20 mouse cellular contexts compared by ENCODE assay signal in the genomic region with DNA sequence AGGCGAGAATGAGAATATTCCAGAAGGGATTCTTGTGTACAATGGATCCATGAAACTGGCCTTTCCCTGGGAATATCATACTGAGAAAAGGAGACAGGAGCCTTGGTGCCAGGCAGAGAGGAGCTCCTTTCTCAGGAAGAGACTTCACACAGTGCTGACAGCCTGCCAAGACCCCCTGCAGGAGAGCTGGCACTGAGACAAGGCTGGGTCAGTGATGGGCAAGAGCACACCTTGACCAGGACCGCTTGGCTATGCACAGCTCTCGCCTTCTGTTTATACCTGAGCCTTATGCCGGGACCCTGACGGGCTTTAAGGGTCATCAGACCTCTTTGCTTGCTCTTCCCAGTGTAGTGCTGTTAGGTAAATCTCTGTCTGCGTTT. TPM values are rescaled to one million over a fixed set of nuclear protein-coding genes. Genes with fewer than 3 reads are reported as not detected.
DNase-seq lines count a peak whose midpoint lies in the region; ATAC-seq lines count a peak whose summit lies in the region.
"Had no signal": no experiment of that assay in that cellular context is flagged by ENCODE, and none has a peak within 500 bp of the region (broad histone marks: within the 10 kb centered on the region; RNA-seq: fewer than 3 reads in every experiment).

No protein-coding gene starts in this region.

- no peak overlapping the region for H3K9ac ChIP-seq in heart, embryonic 11.5 days (ENCODE audit: low read depth, low read length)
- H3K9ac ChIP-seq: forebrain, embryonic 12.5 days; hindbrain, embryonic 13.5 days; liver, embryonic 15.5 days; midbrain, embryonic 13.5 days; neural tube, embryonic 13.5 days had no signal

- no peak overlapping the region for H3K4me2 ChIP-seq in heart, embryonic 11.5 days
- H3K4me2 ChIP-seq: forebrain, embryonic 12.5 days; hindbrain, embryonic 13.5 days; liver, embryonic 15.5 days; midbrain, embryonic 13.5 days; neural tube, embryonic 13.5 days had no signal

- peaks cover 39% of the 10 kb centered on the region for H3K4me1 ChIP-seq in heart, embryonic 11.5 days (ENCODE audit: control insufficient read depth, insufficient read depth, low read length)
- H3K4me1 ChIP-seq: midbrain, embryonic 13.5 days had no signal

- H3K9me3 ChIP-seq in heart, embryonic 11.5 days (replicated peaks; ENCODE audit: control insufficient read depth, low read length), result no peaks in the 10 kb centered on the region
- H3K9me3 ChIP-seq: forebrain, embryonic 12.5 days; heart, embryonic 10.5 days; hindbrain, embryonic 13.5 days; liver, embryonic 15.5 days; midbrain, embryonic 13.5 days; neural tube, embryonic 13.5 days had no signal

- intact Hi-C loops in left cerebral cortex, postnatal 4 days (cut with DNase I), result no loop called here
- intact Hi-C loops in left cerebral cortex, postnatal 10 days (cut with DNase I), result no loop called here

- 87% methylated on average over 6 of the region's 6 CpGs for WGBS in heart, embryonic 11.5 days (ENCODE audit: insufficient replicate concordance)

- H3K27ac ChIP-seq in heart, embryonic 11.5 days (ENCODE audit: low read depth, low read length), result no peak overlapping the region
- H3K27ac ChIP-seq: forebrain, embryonic 12.5 days; heart, embryonic 10.5 days; hindbrain, embryonic 13.5 days; liver, embryonic 15.5 days; midbrain, embryonic 13.5 days; neural tube, embryonic 13.5 days had no signal

- H3K27me3 ChIP-seq in heart, embryonic 11.5 days (ENCODE audit: control insufficient read depth, insufficient read depth, low read length), result no peaks in the 10 kb centered on the region
- H3K27me3 ChIP-seq: forebrain, embryonic 12.5 days; hindbrain, embryonic 13.5 days; liver, embryonic 15.5 days; midbrain, embryonic 13.5 days; neural tube, embryonic 13.5 days had no signal

- H3K4me3 ChIP-seq in heart, embryonic 11.5 days (ENCODE audit: low read depth, low read length), result no peak overlapping the region
- H3K4me3 ChIP-seq: forebrain, embryonic 12.5 days; heart, embryonic 10.5 days; hindbrain, embryonic 13.5 days; liver, embryonic 15.5 days; midbrain, embryonic 13.5 days; neural tube, embryonic 13.5 days had no signal

- DNase-seq in left cerebral cortex, postnatal 4 days, result peak; percentile 48
- DNase-seq in left cerebral cortex, postnatal 10 days (ENCODE audit: extremely low spot score in 1 of 2, low spot score in 2 of 2), result no peak
- peak; percentile 90 for DNase-seq in cerebellum, adult 11-12 months
- DNase-seq in cerebellum, postnatal 10 days, result peak; percentile 91 to 92
- peak; percentile 67 for DNase-seq in kidney, postnatal 14 days
- DNase-seq in adrenal gland, adult 8-10 months, result no peak
- DNase-seq in spleen, adult 12 weeks (ENCODE audit: low spot score), result no peak
- DNase-seq: gastrocnemius, postnatal 25 days; heart, postnatal 14 days; right cerebral cortex, adult 18-20 months; thymus, adult 18-20 months; thymus, postnatal 4 days had no signal

- peaks cover 1% of the 10 kb centered on the region; the same call in 1 of the 2 replicates for H3K36me3 ChIP-seq in heart, embryonic 11.5 days (ENCODE audit: control insufficient read depth, insufficient read depth, low read length)
- H3K36me3 ChIP-seq: forebrain, embryonic 12.5 days; hindbrain, embryonic 13.5 days; liver, embryonic 15.5 days; midbrain, embryonic 13.5 days had no signal

- ATAC-seq in heart, embryonic 11.5 days (replicated peaks; ENCODE audit: insufficient number of reproducible peaks, low FRiP score, low TSS enrichment), result no peak
- ATAC-seq: inflammation-experienced regulatory T-cells, adult 6 months; midbrain, embryonic 13.5 days had no signal

RNA-seq across cellular contexts. Expression of a gene that starts 9.2 kb away (rescaled TPM):
- 10 to 100 TPM; 42.5 to 43.0 TPM for total RNA-seq in left cerebral cortex, postnatal 4 days (2021)
- 10 to 100 TPM; 32.3 to 33.9 TPM for total RNA-seq in left cerebral cortex, postnatal 10 days (2021)
- total RNA-seq in adrenal gland, adult 8-10 months (2022), result 10 to 100 TPM; 61.0 to 78.5 (median 64.7) TPM
- polyA plus RNA-seq in heart, embryonic 11.5 days (2014; fragmentation: Nextera tagmentation; extraction: Ambion mirVana), result 146 and 166 TPM in 2 replicates

RNA-seq across cellular contexts. Expression of a gene that starts 30.6 kb away (rescaled TPM):
- total RNA-seq in left cerebral cortex, postnatal 4 days (2021), result 10 to 100 TPM; 14.1 to 15.3 TPM
- total RNA-seq in left cerebral cortex, postnatal 10 days (2021), result 10 to 100 TPM; 10.1 to 12.4 TPM
- total RNA-seq in adrenal gland, adult 8-10 months (2022), result 10 to 100 TPM; 26.0 to 35.3 (median 29.8) TPM
- 23.1 and 25.8 TPM in 2 replicates for polyA plus RNA-seq in heart, embryonic 11.5 days (2014; fragmentation: Nextera tagmentation; extraction: Ambion mirVana)

Comparison
In these comparisons a context has a peak if more than half of its experiments do, and no peak if none do; other contexts are left out.
1. DNase-seq: peak in left cerebral cortex, postnatal 4 days (single experiment), cerebellum, adult 11-12 months (single experiment), cerebellum, postnatal 10 days (2 of 2) and kidney, postnatal 14 days (single experiment); none in left cerebral cortex, postnatal 10 days (0 of 2), adrenal gland, adult 8-10 months (single experiment) and spleen, adult 12 weeks (single experiment).